Mouse (Mus musculus) lung, adult 2 months (tissue): ENCODE results near the gene Slc16a14.

Source experiments
- CTCF ChIP-seq: fragments of 200-500 bp; IDR thresholded peaks from 2 replicates; pipeline ENCODE4 v1.5.1; 2011; ENCODE audit warnings: mild to moderate bottlenecking, low read length, control low read depth; ENCODE audit not compliant: insufficient read depth
- POLR2A ChIP-seq: fragments of 200-500 bp; IDR thresholded peaks from 2 replicates; pipeline ENCODE4 v1.6.1; 2011; ENCODE audit warnings: low read depth, mild to moderate bottlenecking, control low read depth, low read length, borderline replicate concordance; ENCODE audit errors: extremely low read depth

DNA sequence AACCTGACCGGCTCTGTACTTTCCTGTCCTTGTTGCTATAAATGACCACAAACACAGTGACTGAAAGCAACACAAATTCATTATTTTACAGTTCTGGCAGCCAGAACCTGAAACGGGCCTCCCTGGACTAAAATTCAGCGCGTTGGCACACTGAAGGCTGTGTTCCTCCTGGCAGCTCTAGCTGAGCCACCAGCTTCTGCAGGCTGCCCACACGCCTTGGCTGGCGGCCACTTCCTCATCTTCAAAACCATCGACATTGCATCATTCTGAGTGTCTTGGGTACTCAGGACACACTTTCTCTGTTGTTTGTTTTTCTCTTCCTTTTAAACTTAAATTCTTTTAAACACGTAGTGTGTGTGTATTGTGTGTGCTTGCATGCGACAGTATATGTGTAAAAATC is 734 bp upstream of the Slc16a14 start:
- TF ChIP-seq POLR2A (no peak), CTCF (no peak)
